ENCODE assay signal across 17 mouse cellular contexts in genomic region chr13:43036510-43036909, GRCm38 (mm10).
"Had no signal": no experiment of that assay in that cellular context is flagged by ENCODE, and none has a peak within 500 bp of the region (broad histone marks: within the 10 kb centered on the region; RNA-seq: fewer than 3 reads in every experiment).

No protein-coding gene starts in this region.

- DNase-seq: lung, adult 2 months; lung, postnatal 14 days; lung, postnatal 36 days; right cerebral cortex, postnatal 14 days; thymus, adult 2 months; thymus, postnatal 25 days; thymus, postnatal 4 days had no signal

- H3K9ac ChIP-seq: lung, embryonic 15.5 days; midbrain, embryonic 13.5 days; midbrain, embryonic 15.5 days; neural tube, embryonic 12.5 days; stomach, embryonic 15.5 days had no signal

- H3K36me3 ChIP-seq: lung, embryonic 15.5 days; midbrain, embryonic 15.5 days; neural tube, embryonic 12.5 days; stomach, embryonic 15.5 days had no signal

- H3K27ac ChIP-seq: lung, embryonic 15.5 days; macrophage; midbrain, embryonic 13.5 days; midbrain, embryonic 15.5 days; neural tube, embryonic 12.5 days; stomach, embryonic 15.5 days; stomach, postnatal 0 days had no signal

- H3K4me2 ChIP-seq: lung, embryonic 15.5 days; midbrain, embryonic 11.5 days; midbrain, embryonic 13.5 days; midbrain, embryonic 15.5 days; neural tube, embryonic 12.5 days; stomach, embryonic 15.5 days had no signal

- H3K27me3 ChIP-seq: lung, embryonic 15.5 days; megakaryocyte, embryonic 14.5 days; midbrain, embryonic 13.5 days; midbrain, embryonic 15.5 days; neural tube, embryonic 12.5 days; stomach, embryonic 15.5 days had no signal

- ATAC-seq: lung, postnatal 0 days; midbrain, embryonic 13.5 days; midbrain, embryonic 15.5 days had no signal

- H3K4me1 ChIP-seq: lung, embryonic 15.5 days; midbrain, embryonic 13.5 days; midbrain, embryonic 15.5 days; neural tube, embryonic 12.5 days; stomach, embryonic 15.5 days had no signal

- H3K9me3 ChIP-seq: lung, embryonic 15.5 days; midbrain, embryonic 13.5 days; neural tube, embryonic 12.5 days; stomach, embryonic 15.5 days had no signal

- H3K4me3 ChIP-seq: lung, embryonic 15.5 days; megakaryocyte, embryonic 14.5 days; midbrain, embryonic 13.5 days; midbrain, embryonic 15.5 days; neural tube, embryonic 12.5 days; stomach, embryonic 15.5 days had no signal
